Mouse (Mus musculus): ENCODE data around the gene Atf7ip.
A peak's percentile ranks its signal among the peaks of the same experiment; 100 is the strongest.

Atf7ip gene

DNA sequence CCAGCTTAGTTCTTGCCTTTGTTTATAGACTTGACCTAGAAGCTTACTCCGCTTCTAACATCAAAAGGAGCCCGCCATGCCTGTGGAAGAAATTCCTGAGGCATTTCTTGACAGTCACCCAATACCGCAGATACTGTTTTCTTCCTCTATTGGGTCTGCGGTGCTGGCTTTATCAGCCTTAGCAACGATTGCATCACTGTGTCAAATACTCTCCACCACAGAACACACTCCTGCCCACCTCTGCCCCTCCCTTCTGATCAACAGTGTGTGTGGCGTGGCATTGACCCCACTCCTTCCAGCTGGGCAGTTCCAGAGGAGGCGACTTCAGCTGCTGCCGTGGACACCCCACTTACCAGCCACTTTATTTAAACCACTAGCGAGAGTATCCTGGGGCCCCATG, 139.8 kb downstream of the Atf7ip start:
- DNase-seq (ENCODE audit: low read depth): peak; percentile 18

DNA sequence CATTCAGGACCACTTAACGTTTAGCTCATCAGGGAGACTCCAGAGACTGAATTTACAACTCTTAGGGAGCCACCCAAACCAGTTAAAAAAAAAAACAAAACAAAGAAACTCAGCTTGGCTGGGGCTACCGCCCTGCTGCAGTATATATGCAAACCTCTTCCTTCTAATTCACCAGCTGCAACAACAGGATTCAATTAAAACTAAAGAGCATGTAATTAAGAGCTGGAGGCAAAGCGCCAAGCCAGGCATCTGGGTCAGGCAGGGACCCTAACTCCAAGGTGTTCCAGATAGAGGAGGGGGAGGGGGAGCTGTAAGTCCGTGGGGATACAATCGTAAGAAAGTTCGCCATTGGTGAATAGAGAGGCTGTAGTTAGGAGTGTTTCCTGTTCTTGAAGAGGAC, 140.2 kb downstream of the Atf7ip start:
- no peak for DNase-seq (ENCODE audit: low read depth)

DNA sequence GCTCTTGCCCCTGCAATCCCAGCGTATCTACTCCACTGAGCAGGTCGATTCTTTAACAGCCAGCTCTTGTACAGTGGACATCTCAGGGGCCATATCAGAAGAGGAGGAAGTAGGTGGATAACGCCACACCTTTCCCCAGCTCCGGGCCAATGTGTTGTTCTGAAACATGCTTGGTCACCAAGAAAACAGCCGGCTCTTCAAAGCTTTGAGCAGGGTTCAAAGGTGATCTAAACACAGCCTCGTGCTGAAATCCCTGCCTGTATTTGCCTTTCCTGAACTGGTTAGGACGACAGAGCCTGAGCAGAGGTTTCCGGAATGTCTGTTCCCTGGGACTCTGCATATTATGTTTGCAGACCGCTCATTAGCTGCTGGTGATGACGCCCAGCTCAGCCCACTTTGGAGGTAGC, 141.5 kb downstream of the Atf7ip start:
- DNase-seq (ENCODE audit: low read depth): no peak

DNA sequence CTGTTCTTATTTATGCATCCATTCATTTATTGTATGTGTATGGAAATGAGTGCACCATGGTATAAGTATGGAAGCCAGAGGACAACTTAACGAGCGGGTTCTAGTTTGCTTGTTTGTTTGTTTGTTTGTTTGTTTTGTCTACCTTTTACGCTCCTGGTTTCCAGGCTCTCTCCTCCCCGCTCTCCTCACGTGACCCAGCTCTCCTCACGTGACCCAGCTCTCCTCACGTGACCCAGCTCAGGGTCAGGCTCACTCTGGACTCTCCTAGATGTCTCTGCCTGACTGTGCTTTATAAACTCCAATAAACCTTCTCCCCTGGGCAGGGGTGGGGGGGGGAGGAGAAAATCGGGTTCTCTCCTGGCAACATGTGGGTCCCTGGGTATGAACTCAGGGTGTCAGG, 144.7 kb downstream of the Atf7ip start:
- DNase-seq (ENCODE audit: low read depth): no peak

DNA sequence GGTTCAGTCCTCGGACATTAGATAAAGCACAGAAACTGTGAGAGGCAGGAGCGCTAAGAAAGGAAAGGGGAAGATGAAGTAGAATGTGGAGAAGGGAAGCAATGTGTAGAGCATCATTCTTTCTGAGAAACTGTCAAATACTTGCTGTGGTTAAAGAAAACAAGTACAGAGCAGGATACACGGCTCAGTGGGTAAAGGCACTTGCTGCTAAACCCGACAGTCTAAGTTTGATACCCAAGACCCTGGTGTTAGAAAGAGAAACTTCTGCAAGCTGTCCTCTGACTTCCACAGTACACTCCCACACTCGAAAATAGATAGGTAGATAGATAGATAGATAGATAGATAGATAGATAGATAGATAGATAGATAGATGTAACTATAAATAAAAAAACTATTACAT, 147.4 kb downstream of the Atf7ip start:
- no peak for DNase-seq (ENCODE audit: low read depth)

DNA sequence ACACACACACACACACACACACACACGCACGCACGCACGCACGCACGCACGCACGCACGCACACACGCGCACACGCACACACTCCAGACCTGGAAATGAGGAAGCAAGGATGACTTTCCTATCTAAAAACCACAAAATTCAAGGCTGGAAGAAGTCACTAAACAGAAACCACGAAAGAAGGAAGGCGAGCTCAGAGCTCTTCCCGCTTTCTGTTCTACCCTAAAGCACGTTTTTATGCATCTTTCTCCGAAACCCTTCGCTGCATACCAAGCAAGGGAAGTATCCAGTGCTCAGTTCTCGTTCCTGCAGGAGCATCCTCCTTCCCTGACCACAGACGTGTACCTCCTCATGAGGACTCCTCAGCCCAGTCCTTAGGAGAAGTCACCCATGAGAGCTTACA, 148.5 kb downstream of the Atf7ip start:
- DNase-seq (ENCODE audit: low read depth): no peak

DNA sequence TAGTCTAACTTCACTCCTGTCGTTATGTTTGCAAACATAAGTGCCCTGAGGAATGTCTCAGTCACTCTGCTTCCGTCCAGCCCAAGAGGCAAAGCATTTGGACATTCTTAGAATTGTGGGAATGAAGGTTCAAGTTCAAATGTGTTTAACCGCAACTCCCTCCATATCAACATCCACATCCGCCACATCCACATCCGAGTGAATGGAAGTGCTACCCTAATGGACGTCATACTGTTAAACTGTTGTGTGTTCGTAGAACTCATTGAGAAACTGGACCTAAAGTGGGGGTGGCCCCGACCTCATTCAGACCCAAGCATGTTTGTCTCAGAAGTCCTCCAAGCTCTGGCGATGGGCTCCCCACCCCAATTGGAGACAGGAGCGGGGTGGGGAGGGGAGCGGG, 149.8 kb downstream of the Atf7ip start:
- no peak for DNase-seq (ENCODE audit: low read depth)

DNA sequence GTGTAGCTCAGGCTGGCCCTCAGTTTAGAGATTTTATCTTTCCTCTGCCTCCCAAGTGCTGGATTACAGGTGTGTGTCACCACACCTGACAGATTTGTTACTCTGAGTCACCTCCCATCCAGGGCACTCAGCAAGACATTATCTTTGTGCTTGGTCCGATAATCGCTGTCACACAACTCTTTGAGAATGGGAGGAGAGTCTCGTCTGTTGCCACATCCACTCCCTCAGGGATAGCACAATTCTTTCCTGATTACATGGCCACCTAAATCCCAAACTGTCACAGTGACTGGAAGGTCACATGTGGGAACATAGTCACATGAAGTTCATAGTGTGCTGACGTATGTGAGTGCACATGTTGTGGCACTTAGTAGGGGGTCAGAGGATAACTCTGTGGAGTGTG, 152.3 kb downstream of the Atf7ip start:
- no peak for DNase-seq (ENCODE audit: low read depth)

DNA sequence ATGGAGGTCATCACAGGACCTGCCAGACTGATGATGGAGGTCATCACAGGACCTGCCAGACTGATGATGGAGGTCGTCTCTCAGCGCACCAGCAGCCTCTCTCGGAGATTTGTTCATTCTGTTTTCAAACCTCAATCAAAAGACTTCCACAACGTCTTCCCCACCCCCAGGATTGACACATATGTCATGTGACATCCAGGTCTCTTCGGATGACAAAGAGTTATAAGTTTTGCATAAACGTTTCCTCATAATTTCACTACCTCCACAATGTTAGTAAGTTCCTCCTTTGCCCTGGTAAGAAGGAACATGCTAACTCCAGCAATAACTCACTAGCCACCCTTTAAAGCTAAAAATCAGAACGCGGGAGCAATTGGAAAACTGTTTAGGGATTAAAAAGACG, 153.3 kb downstream of the Atf7ip start:
- DNase-seq (ENCODE audit: low read depth): no peak
